Comparison of ENCODE assay signal across 1 mouse cellular context in the genomic region with DNA sequence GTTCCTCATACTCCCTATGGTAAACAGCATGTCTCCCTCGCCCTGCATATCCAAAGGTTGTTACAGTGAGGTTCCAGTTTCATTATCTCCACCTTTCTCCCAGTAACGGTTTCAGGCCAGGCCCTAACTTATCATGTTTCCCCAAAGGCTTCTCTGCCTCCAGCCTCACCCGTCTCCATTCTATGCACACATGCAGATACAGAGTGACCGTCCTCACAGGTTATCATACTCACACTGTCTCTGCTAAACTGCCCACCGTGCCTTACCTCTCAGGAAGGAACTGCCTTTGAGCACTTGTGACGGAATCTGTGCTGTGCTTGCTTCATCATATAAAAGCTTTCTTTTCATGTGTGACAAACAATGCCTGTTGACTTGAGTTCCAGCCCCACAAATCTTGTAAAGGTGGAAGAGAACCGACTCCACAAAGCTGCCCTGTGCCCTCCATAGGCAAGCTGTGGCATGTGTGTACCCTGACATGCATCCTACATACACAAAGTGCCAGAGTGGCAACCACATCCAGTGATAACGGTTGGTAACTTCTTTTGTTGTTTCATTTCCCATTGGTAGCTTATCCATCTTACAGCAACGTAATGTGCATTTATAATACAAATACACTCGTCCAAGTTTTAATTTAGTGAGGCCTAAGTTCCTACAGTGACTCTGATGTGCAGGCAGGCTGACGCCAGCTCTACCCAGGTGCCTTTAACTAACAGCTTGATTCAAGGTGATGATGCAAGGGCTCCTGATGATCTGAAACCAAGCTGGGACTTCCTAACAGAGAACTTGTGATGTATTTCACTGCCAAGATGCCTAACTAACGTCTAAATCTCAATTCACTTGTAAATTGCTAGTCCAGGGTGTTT.
A peak's percentile ranks its signal among the peaks of the same experiment; 100 is the strongest.
TF ChIP-seq lines count a peak whose summit lies in the region.

No protein-coding gene starts in this region.

TF ChIP-seq in MEL, 35 proteins besides CTCF, POLR2A, EP300 and RAD21 (continued from another document):
- TF ChIP-seq USF2 (IDR thresholded peaks at IDR 0.05; ENCODE audit: borderline replicate concordance in 1 of 2, insufficient read depth in 1 of 2, low read depth in 1 of 2, low read length in 2 of 2) (no peak), ELF1 (IDR thresholded peaks at IDR 0.05; ENCODE audit: low read depth, low read length) (0 out of 2 replicates have a peak, but pooled peaks have one; percentile 13), POLR2AphosphoS2 (IDR thresholded peaks at IDR 0.05; ENCODE audit: low read length) (no peak), NRF1 (IDR thresholded peaks at IDR 0.05; ENCODE audit: insufficient read depth, low read depth, low read length, poor library complexity, severe bottlenecking) (no peak), SIN3A (IDR thresholded peaks at IDR 0.05; ENCODE audit: low read length) (peak; percentile 84), JUND (IDR thresholded peaks at IDR 0.05; ENCODE audit: low read depth, low read length) (no peak), TCF12 (IDR thresholded peaks at IDR 0.05; ENCODE audit: low read depth, low read length) (peak; percentile 86), MXI1 (IDR thresholded peaks at IDR 0.05; ENCODE audit: low read depth, low read length) (peak; percentile 70; the same call in 1 of the 2 replicates), MYB (IDR thresholded peaks at IDR 0.05; ENCODE audit: low read depth, low read length) (peak; percentile 95), MAX (IDR thresholded peaks at IDR 0.05; ENCODE audit: low read length) (peak; percentile 55; the same call in 1 of the 2 replicates), ZMIZ1 (IDR thresholded peaks at IDR 0.05; ENCODE audit: low read depth, low read length) (peak; percentile 59; the same call in 1 of the 2 replicates), KAT2A (conservative IDR thresholded peaks at IDR 0.05; ENCODE audit: low read depth, low read length) (peak; percentile 25; the same call in 1 of the 2 replicates), ZKSCAN1 (IDR thresholded peaks at IDR 0.05; ENCODE audit: low read depth, low read length) (no peak), GATA1 (IDR thresholded peaks at IDR 0.05; ENCODE audit: low read depth, low read length) (peak; percentile 85), UBTF (IDR thresholded peaks at IDR 0.05; ENCODE audit: borderline replicate concordance, insufficient read depth, low read depth, low read length) (no peak), CHD1 (IDR thresholded peaks at IDR 0.05; ENCODE audit: low read depth, low read length) (peak; percentile 95), MYC (IDR thresholded peaks at IDR 0.05; ENCODE audit: low read depth, low read length) (peak; percentile 85)
TF ChIP-seq in MEL: peak in this region for 19.
